Mouse (Mus musculus): ENCODE data around the gene Izumo4.

DNA sequence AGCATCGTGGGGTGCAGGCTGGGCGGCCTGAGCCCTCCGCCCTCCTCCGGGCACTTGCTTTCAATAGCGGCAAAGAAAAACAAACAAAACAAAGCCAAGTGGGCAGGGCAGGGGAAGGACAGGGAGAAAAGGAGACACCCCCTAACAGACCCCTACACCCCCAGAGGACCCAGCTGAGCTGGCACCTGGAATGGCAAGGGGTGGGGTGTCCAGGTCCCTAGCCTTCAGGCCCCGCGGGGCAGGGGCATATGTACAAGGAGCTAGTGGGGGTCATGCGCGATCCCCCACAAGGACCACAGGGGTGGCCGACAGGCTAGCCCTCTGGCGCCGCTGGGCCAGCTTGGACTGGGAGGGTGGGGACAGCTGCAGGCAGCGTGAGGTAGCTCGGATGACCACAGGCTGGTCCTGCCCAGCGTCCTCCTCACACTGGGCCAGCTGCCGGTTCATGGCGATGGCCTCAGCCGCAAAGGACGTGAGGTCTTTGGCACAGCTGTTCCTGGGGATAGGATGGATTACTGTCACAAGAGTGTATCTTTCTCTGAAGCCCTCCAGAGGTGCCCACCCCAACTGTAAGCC, 35.1 kb upstream of the Izumo4 start:
- TF ChIP-seq TCF12 (IDR thresholded peaks at IDR 0.05; ENCODE audit: insufficient read depth, poor library complexity, severe bottlenecking) (peak; percentile 12), POLR2A (IDR thresholded peaks at IDR 0.05; ENCODE audit: insufficient read length, low read depth) (peak; percentile 38), MYOD1 (IDR thresholded peaks at IDR 0.05; ENCODE audit: control insufficient read depth in 1 of 3, insufficient read length in 2 of 3, low read depth in 2 of 3) (peak; percentile 32 to 100 (median 96)), CEBPB (IDR thresholded peaks at IDR 0.05; ENCODE audit: insufficient read depth, poor library complexity, severe bottlenecking) (no peak)

Data from myocyte (in vitro differentiated cells).